Mouse (Mus musculus): ENCODE results near the gene Cdh4. TPM values are rescaled to one million over a fixed set of nuclear protein-coding genes. Genes with fewer than 3 reads are reported as not detected.
A peak's percentile ranks its signal among the peaks of the same experiment; 100 is the strongest.

The Cdh4 gene
- total and polyA plus RNA-seq, 2 experiments from 2014 or later: 58.9 to 84.0 TPM

DNA sequence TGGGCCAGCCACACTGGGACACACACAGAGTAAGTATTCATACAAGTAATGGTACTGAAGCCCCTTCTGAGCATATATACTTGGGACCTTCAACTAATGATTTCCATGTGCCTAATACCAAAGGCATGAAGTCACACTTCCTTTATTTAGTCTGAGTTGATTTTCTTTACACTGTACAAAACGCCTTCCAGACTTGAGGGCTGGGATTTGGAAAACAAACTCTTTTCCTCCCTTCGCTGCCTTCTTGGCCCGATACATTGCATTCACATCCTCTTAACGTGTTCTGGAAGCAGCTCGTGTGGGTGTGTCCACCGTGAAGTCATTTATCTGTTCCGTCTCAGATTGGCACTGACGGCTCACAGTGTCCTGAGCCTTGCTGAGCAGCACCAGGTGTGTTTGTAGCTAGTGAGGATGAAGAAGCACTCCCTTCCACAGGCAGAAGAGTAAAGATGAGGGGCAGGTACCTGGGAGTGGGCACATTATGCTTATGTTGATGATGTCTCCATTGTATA, 26.3 kb upstream of the Cdh4 start:
- Histone ChIP-seq H3K9ac (no peak overlapping the region), H3K9me3 (ENCODE audit: low read length) (no peaks in the 10 kb centered on the region), H3K36me3 (ENCODE audit: insufficient read depth) (no peaks in the 10 kb centered on the region), H3K27ac (ENCODE audit: low read depth, low read length) (no peak overlapping the region), H3K27me3 (ENCODE audit: insufficient read depth, low read length) (no peaks in the 10 kb centered on the region), H3K4me2 (ENCODE audit: low read depth) (no peak overlapping the region), H3K4me1 (ENCODE audit: insufficient read depth) (no peaks in the 10 kb centered on the region), H3K4me3 (ENCODE audit: low read depth, low read length) (no peak overlapping the region)
- WGBS: 64% methylated on average over 8 of the region's 8 CpGs
- no peak for ATAC-seq
- DNase-seq: no peak
- TF ChIP-seq CTCF (IDR thresholded peaks at IDR 0.05; ENCODE audit: low read depth): no peak

DNA sequence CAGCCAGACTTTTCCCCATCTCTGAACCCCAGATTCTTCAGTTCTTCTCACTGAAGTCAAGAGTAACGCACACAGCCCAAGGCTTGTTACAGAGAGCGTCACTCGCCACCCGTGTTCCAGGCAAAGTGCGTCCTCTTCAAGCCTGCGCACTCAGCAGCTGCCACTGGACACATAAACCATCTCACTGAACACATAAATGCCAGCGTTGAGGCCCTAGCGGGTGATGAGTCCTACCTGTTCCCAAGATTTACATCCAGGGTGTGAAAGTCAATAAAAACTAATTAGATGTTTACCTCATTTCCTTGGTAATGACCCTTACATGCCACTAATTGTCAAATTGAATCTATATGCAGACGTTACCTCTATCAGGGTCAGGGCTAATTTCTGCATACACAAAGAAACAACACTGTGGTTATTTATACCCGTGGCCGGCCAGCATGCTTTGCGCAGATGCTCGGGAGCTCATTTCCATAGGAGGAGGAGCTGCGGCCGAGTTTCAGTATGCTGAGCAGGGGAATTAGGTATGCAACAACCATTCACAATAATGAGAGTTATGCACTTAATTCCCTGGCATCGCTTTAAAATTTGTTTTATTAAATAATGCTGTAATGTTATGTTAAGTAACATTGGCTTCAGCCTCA, 25.5 kb upstream of the Cdh4 start:
- no peak; the same call in 1 of the 2 replicates for ATAC-seq
- no peak for TF ChIP-seq CTCF (IDR thresholded peaks at IDR 0.05; ENCODE audit: low read depth)
- DNase-seq: peak; percentile 33
- Histone ChIP-seq H3K9ac (no peak overlapping the region), H3K27ac (ENCODE audit: low read depth, low read length) (no peak overlapping the region), H3K36me3 (ENCODE audit: insufficient read depth) (no peaks in the 10 kb centered on the region), H3K27me3 (ENCODE audit: insufficient read depth, low read length) (no peaks in the 10 kb centered on the region), H3K4me1 (ENCODE audit: insufficient read depth) (no peaks in the 10 kb centered on the region), H3K9me3 (ENCODE audit: low read length) (no peaks in the 10 kb centered on the region), H3K4me2 (ENCODE audit: low read depth) (no peak overlapping the region), H3K4me3 (ENCODE audit: low read depth, low read length) (no peak overlapping the region)
- WGBS: 51% methylated on average over 16 of the region's 16 CpGs

DNA sequence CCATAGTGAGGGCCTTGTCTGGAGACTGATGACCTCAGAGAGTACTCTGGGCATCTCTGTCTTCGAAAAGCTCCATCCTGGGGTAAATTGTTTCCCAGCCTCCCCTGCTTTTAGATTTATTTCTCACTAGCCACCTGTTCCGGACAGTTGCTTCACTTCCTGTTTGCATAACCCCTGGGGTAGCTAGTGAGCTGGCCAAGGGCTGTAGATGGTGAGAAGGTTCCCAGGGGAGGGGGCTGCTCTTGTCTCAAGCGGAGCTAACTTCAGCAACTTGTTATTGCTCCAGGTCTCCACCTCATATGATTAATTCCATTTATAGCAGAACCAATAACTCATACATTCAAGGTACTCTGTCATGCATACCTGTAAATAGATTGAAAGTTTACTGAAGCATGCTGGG, 16.6 kb upstream of the Cdh4 start:
- Histone ChIP-seq H3K36me3 (ENCODE audit: insufficient read depth) (no peaks in the 10 kb centered on the region), H3K9me3 (ENCODE audit: low read length) (no peaks in the 10 kb centered on the region), H3K4me2 (ENCODE audit: low read depth) (no peak overlapping the region), H3K27me3 (ENCODE audit: insufficient read depth, low read length) (no peaks in the 10 kb centered on the region), H3K9ac (no peak overlapping the region), H3K4me3 (ENCODE audit: low read depth, low read length) (no peak overlapping the region), H3K27ac (ENCODE audit: low read depth, low read length) (no peak overlapping the region), H3K4me1 (ENCODE audit: insufficient read depth) (no peaks in the 10 kb centered on the region)
- ATAC-seq (no peak), DNase-seq (no peak)
- 91% methylated on average over 3 of the region's 3 CpGs for WGBS
- TF ChIP-seq CTCF (IDR thresholded peaks at IDR 0.05; ENCODE audit: low read depth): no peak

DNA sequence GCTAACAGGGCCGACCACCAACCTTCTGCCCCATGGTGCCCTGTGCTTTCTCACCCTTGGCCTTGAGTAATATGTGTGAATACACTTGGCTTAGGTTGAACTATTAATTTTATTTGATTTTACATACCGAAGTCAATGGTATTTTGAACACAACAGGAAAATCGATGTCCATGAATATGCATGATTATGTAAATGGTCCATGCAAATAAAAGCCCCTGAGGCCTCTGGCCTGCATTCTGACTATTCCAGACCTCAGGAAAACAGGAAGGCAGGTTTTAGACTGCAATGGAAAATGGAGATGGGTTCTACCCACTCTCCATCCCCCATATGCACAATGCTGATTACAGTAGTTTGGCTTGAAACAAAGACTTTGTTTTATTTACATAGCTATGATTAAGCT, 13.3 kb upstream of the Cdh4 start:
- WGBS: 56% methylated on average over 3 of the region's 3 CpGs
- DNase-seq (no peak), ATAC-seq (no peak)

DNA sequence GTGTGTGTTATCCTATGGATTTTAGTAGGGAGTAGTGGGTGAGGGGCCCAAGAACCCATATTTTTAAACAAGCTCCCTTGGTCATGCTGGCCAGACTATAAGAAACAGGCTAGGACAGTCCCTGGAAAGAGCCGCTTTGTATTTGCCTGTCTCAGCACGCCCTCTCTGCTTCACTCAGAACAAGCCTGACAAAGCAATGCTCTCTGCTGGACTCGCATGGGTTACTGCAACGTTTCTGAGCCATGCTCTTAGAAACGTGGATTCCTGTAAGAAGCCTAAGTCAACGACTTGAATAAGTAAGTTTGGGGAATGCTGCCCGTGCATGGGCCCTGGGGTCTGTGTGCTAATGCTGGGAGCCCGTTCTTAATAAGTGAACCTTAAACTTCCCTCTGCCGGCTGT, 2.1 kb upstream of the Cdh4 start:
- H3K27ac ChIP-seq (ENCODE audit: low read depth, low read length): no peak overlapping the region
- no peak overlapping the region for H3K4me3 ChIP-seq (ENCODE audit: low read depth, low read length)
- DNase-seq (peak; percentile 78), ATAC-seq (peak; percentile 25; the same call in 1 of the 2 replicates)
- H3K36me3 ChIP-seq (ENCODE audit: insufficient read depth): no peaks in the 10 kb centered on the region
- no peaks in the 10 kb centered on the region for H3K27me3 ChIP-seq (ENCODE audit: insufficient read depth, low read length)
- 18% methylated on average over 9 of the region's 9 CpGs for WGBS
- peak; percentile 82 for TF ChIP-seq CTCF (IDR thresholded peaks at IDR 0.05; ENCODE audit: low read depth)
- peaks cover 16% of the 10 kb centered on the region for H3K4me1 ChIP-seq (ENCODE audit: insufficient read depth)
- H3K9ac ChIP-seq: no peak overlapping the region
- no peaks in the 10 kb centered on the region for H3K9me3 ChIP-seq (ENCODE audit: low read length)
- no peak overlapping the region for H3K4me2 ChIP-seq (ENCODE audit: low read depth)

More for the DNA sequence above, 13.3 kb upstream of the Cdh4 start:
- Histone ChIP-seq H3K4me1 (ENCODE audit: insufficient read depth) (no peaks in the 10 kb centered on the region), H3K27me3 (ENCODE audit: insufficient read depth, low read length) (no peaks in the 10 kb centered on the region), H3K4me2 (ENCODE audit: low read depth) (no peak overlapping the region), H3K9ac (no peak overlapping the region), H3K36me3 (ENCODE audit: insufficient read depth) (no peaks in the 10 kb centered on the region), H3K4me3 (ENCODE audit: low read depth, low read length) (no peak overlapping the region), H3K9me3 (ENCODE audit: low read length) (no peaks in the 10 kb centered on the region), H3K27ac (ENCODE audit: low read depth, low read length) (no peak overlapping the region)
- no peak for TF ChIP-seq CTCF (IDR thresholded peaks at IDR 0.05; ENCODE audit: low read depth)

DNA sequence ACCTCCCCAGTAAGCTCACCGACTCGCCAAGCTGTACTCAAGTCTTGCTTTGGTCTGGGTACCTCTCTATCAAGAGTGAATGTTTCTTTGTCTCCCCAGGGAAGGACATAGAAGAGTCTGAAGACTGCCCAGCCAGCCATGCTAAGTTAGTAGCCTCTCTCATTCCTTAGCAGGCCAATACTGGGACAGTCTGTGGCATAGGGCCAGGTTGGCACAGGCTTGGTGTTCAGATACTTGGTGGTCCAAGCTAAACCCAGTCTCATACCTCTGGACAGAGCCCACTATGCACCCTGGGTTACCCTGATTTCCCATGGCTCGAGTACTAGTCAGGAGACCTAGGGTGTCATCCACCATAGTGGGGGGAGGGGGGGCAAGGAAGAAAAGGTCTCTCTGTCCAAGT, 1.1 kb upstream of the Cdh4 start:
- Histone ChIP-seq H3K4me3 (ENCODE audit: low read depth, low read length) (no peak overlapping the region), H3K4me2 (ENCODE audit: low read depth) (no peak overlapping the region), H3K9ac (no peak overlapping the region), H3K9me3 (ENCODE audit: low read length) (no peaks in the 10 kb centered on the region), H3K4me1 (ENCODE audit: insufficient read depth) (peaks cover 16% of the 10 kb centered on the region), H3K27ac (ENCODE audit: low read depth, low read length) (no peak overlapping the region), H3K27me3 (ENCODE audit: insufficient read depth, low read length) (no peaks in the 10 kb centered on the region), H3K36me3 (ENCODE audit: insufficient read depth) (no peaks in the 10 kb centered on the region)
- 67% methylated on average over 3 of the region's 3 CpGs for WGBS
- TF ChIP-seq CTCF (IDR thresholded peaks at IDR 0.05; ENCODE audit: low read depth): no peak
- ATAC-seq (no peak), DNase-seq (no peak)

DNA sequence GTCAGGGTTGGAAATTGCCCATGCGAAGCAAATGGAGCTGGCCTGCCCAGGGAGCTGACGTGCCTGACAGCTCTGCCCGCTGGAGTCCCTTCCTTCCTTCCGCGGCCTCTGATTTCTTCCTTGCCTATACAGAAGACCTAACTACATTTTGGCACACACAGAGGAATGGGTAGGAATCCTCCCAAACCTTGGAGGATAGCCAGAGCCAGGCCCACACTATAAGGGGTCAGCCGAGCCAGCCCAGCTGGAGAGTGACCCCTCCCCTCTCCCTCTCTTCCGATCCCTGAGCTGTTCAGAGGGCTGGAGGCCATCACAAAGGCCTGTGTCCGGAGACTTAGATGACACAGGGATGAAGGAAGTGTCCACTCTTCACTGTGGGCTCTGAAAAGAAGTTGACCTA, 514 bp upstream of the Cdh4 start:
- H3K36me3 ChIP-seq (ENCODE audit: insufficient read depth): no peaks in the 10 kb centered on the region
- H3K4me1 ChIP-seq (ENCODE audit: insufficient read depth): peaks cover 16% of the 10 kb centered on the region
- no peak for TF ChIP-seq CTCF (IDR thresholded peaks at IDR 0.05; ENCODE audit: low read depth)
- H3K4me3 ChIP-seq (ENCODE audit: low read depth, low read length): peak overlapping the region; percentile 54
- peak overlapping the region; percentile 94 for H3K4me2 ChIP-seq (ENCODE audit: low read depth)
- H3K9ac ChIP-seq: peak overlapping the region; percentile 77; the same call in 1 of the 2 replicates
- H3K27ac ChIP-seq (ENCODE audit: low read depth, low read length): peak overlapping the region; percentile 76
- H3K27me3 ChIP-seq (ENCODE audit: insufficient read depth, low read length): no peaks in the 10 kb centered on the region
- H3K9me3 ChIP-seq (ENCODE audit: low read length): no peaks in the 10 kb centered on the region
- WGBS: 5% methylated on average over 8 of the region's 8 CpGs
- DNase-seq: peak; percentile 39
- ATAC-seq: 0 out of 2 replicates have a peak, but pooled peaks have one; percentile 4

Measured in forebrain, postnatal 0 days (tissue).